Mouse (Mus musculus): ENCODE results near the gene Ifi27l2b. TPM values are rescaled to one million over a fixed set of nuclear protein-coding genes. Genes with fewer than 3 reads are reported as not detected.
"Not testable (repeated sequence)": the region's sequence is repeated elsewhere in the genome, so short reads cannot be mapped to it uniquely, and the experiment has no call there.

Ifi27l2b gene
- polyA plus RNA-seq, 1 experiment from 2014 or later = not detected

- not testable (repeated sequence) for ATAC-seq (ENCODE audit: insufficient read depth); H3K9ac ChIP-seq; H3K9me3 ChIP-seq (replicated peaks); H3K4me2 ChIP-seq; H3K27ac ChIP-seq (replicated peaks); H3K4me3 ChIP-seq (replicated peaks); H3K27me3 ChIP-seq; H3K36me3 ChIP-seq (replicated peaks); H3K4me1 ChIP-seq (replicated peaks)
- 52% methylated on average over 9 of the region's 9 CpGs for WGBS (ENCODE audit: insufficient replicate concordance)
Observed at GRCm38 (mm10) chr12:103484200-103484972, 27.4 kb upstream of the Ifi27l2b start.

GRCm38 (mm10) chr12:103482781-103483180, 25.8 kb upstream of the Ifi27l2b start:
- Histone ChIP-seq H3K9ac (no peak overlapping the region), H3K27me3 (no peaks in the 10 kb centered on the region), H3K4me1 (replicated peaks) (no peaks in the 10 kb centered on the region), H3K4me2 (no peak overlapping the region), H3K27ac (replicated peaks) (no peak overlapping the region), H3K9me3 (replicated peaks) (no peaks in the 10 kb centered on the region), H3K4me3 (replicated peaks) (no peak overlapping the region), H3K36me3 (replicated peaks) (no peaks in the 10 kb centered on the region)
- WGBS (ENCODE audit: insufficient replicate concordance) = 29% methylated on average over 2 of the region's 2 CpGs
- ATAC-seq (ENCODE audit: insufficient read depth) = no peak

- Histone ChIP-seq H3K9ac (no peak overlapping the region), H3K27me3 (no peaks in the 10 kb centered on the region), H3K4me2 (no peak overlapping the region), H3K27ac (replicated peaks) (no peak overlapping the region), H3K4me3 (replicated peaks) (no peak overlapping the region), H3K4me1 (replicated peaks) (no peaks in the 10 kb centered on the region), H3K9me3 (replicated peaks) (no peaks in the 10 kb centered on the region), H3K36me3 (replicated peaks) (no peaks in the 10 kb centered on the region)
- ATAC-seq (ENCODE audit: insufficient read depth) = no peak
- 55% methylated on average over 5 of the region's 5 CpGs for WGBS (ENCODE audit: insufficient replicate concordance)
Observed at GRCm38 (mm10) chr12:103481671-103482070, 24.6 kb upstream of the Ifi27l2b start.

- H3K4me3 ChIP-seq (replicated peaks) = no peak overlapping the region
- 54% methylated on average over 7 of the region's 7 CpGs for WGBS (ENCODE audit: insufficient replicate concordance)
- no peaks in the 10 kb centered on the region for H3K9me3 ChIP-seq (replicated peaks)
- H3K27ac ChIP-seq (replicated peaks) = no peak overlapping the region
- no peak overlapping the region for H3K4me2 ChIP-seq
- no peaks in the 10 kb centered on the region for H3K27me3 ChIP-seq
- H3K9ac ChIP-seq = no peak overlapping the region
- no peaks in the 10 kb centered on the region for H3K4me1 ChIP-seq (replicated peaks)
- no peaks in the 10 kb centered on the region for H3K36me3 ChIP-seq (replicated peaks)
- ATAC-seq (ENCODE audit: insufficient read depth) = no peak
Observed at GRCm38 (mm10) chr12:103477461-103478015, 20.5 kb upstream of the Ifi27l2b start.

GRCm38 (mm10) chr12:103476779-103477389, 19.9 kb upstream of the Ifi27l2b start:
- no peak for ATAC-seq (ENCODE audit: insufficient read depth)
- no peaks in the 10 kb centered on the region for H3K4me1 ChIP-seq (replicated peaks)
- WGBS (ENCODE audit: insufficient replicate concordance) = 77% methylated on average over 1 of the region's 1 CpGs
- H3K4me3 ChIP-seq (replicated peaks) = no peak overlapping the region
- no peaks in the 10 kb centered on the region for H3K9me3 ChIP-seq (replicated peaks)
- H3K4me2 ChIP-seq = no peak overlapping the region
- H3K27ac ChIP-seq (replicated peaks) = no peak overlapping the region
- H3K9ac ChIP-seq = no peak overlapping the region
- H3K36me3 ChIP-seq (replicated peaks) = no peaks in the 10 kb centered on the region
- no peaks in the 10 kb centered on the region for H3K27me3 ChIP-seq

- H3K27ac ChIP-seq (replicated peaks) = no peak overlapping the region
- no peak for ATAC-seq (ENCODE audit: insufficient read depth)
- no peak overlapping the region for H3K4me2 ChIP-seq
- no peaks in the 10 kb centered on the region for H3K27me3 ChIP-seq
- no peak overlapping the region for H3K9ac ChIP-seq
- no peaks in the 10 kb centered on the region for H3K36me3 ChIP-seq (replicated peaks)
- 17% methylated on average over 2 of the region's 2 CpGs for WGBS (ENCODE audit: insufficient replicate concordance)
- H3K4me3 ChIP-seq (replicated peaks) = no peak overlapping the region
- no peaks in the 10 kb centered on the region for H3K9me3 ChIP-seq (replicated peaks)
- H3K4me1 ChIP-seq (replicated peaks) = no peaks in the 10 kb centered on the region
Observed at GRCm38 (mm10) chr12:103474481-103474880, 17.5 kb upstream of the Ifi27l2b start.

- not testable (repeated sequence) for H3K4me2 ChIP-seq; H3K4me3 ChIP-seq (replicated peaks); H3K9ac ChIP-seq; H3K27ac ChIP-seq (replicated peaks); H3K36me3 ChIP-seq (replicated peaks); H3K9me3 ChIP-seq (replicated peaks); H3K27me3 ChIP-seq; ATAC-seq (ENCODE audit: insufficient read depth); H3K4me1 ChIP-seq (replicated peaks)
- WGBS (ENCODE audit: insufficient replicate concordance) = no CpG with 5 or more reads among the region's 1 CpGs
Observed at GRCm38 (mm10) chr12:103456727-103457126, 296 bp downstream of the Ifi27l2b start.

GRCm38 (mm10) chr12:103453361-103453760, 3.7 kb downstream of the Ifi27l2b start:
- no peaks in the 10 kb centered on the region for H3K36me3 ChIP-seq (replicated peaks)
- no peak overlapping the region for H3K4me2 ChIP-seq
- H3K9ac ChIP-seq = no peak overlapping the region
- no peak for ATAC-seq (ENCODE audit: insufficient read depth)
- no peaks in the 10 kb centered on the region for H3K4me1 ChIP-seq (replicated peaks)
- H3K4me3 ChIP-seq (replicated peaks) = no peak overlapping the region
- no peaks in the 10 kb centered on the region for H3K27me3 ChIP-seq
- no peak overlapping the region for H3K27ac ChIP-seq (replicated peaks)
- H3K9me3 ChIP-seq (replicated peaks) = no peaks in the 10 kb centered on the region

GRCm38 (mm10) chr12:103445060-103445459, 12.0 kb downstream of the Ifi27l2b start:
- Histone ChIP-seq H3K9me3 (replicated peaks) (no peaks in the 10 kb centered on the region), H3K36me3 (replicated peaks) (no peaks in the 10 kb centered on the region), H3K27ac (replicated peaks) (no peak overlapping the region), H3K9ac (no peak overlapping the region), H3K27me3 (no peaks in the 10 kb centered on the region), H3K4me3 (replicated peaks) (no peak overlapping the region), H3K4me1 (replicated peaks) (no peaks in the 10 kb centered on the region), H3K4me2 (no peak overlapping the region)
- no peak for ATAC-seq (ENCODE audit: insufficient read depth)
- 60% methylated on average over 3 of the region's 3 CpGs for WGBS (ENCODE audit: insufficient replicate concordance)

- not testable (repeated sequence) for ATAC-seq (ENCODE audit: insufficient read depth); H3K4me2 ChIP-seq; H3K9ac ChIP-seq; H3K27me3 ChIP-seq; H3K4me1 ChIP-seq (replicated peaks); H3K4me3 ChIP-seq (replicated peaks); H3K36me3 ChIP-seq (replicated peaks); H3K9me3 ChIP-seq (replicated peaks); H3K27ac ChIP-seq (replicated peaks)
- WGBS (ENCODE audit: insufficient replicate concordance) = 26% methylated on average over 5 of the region's 7 CpGs
Observed at GRCm38 (mm10) chr12:103444261-103444660, 12.8 kb downstream of the Ifi27l2b start.

- no peak within 1 kb of the TSS for H3K4me2 ChIP-seq
- no peaks in the 10 kb centered on the region for H3K27me3 ChIP-seq
- no peaks in the 10 kb centered on the region for H3K36me3 ChIP-seq (replicated peaks)
- H3K9me3 ChIP-seq (replicated peaks) = no peaks in the 10 kb centered on the region
- no peak within 1 kb of the TSS for H3K27ac ChIP-seq (replicated peaks)
- no peak within 1 kb of the TSS for H3K9ac ChIP-seq
- no peak within 1 kb of the TSS for H3K4me3 ChIP-seq (replicated peaks)
- WGBS (ENCODE audit: insufficient replicate concordance) = 37% methylated on average over 3 of the region's 3 CpGs
- ATAC-seq (ENCODE audit: insufficient read depth) = no peak
- H3K4me1 ChIP-seq (replicated peaks) = no peaks in the 10 kb centered on the region
Observed at GRCm38 (mm10) chr12:103443524-103443923, 13.5 kb downstream of the Ifi27l2b start, which contains the start of gene Ifi27l2a. Ifi27l2a (minus strand) TSS chr12:103443680.
